Mouse (Mus musculus): Measurements from ENCODE around the gene Syngr4. TPM values are rescaled to one million over a fixed set of nuclear protein-coding genes. Genes with fewer than 3 reads are reported as not detected.

The Syngr4 gene
- total RNA-seq, 4 experiments from 2014 or later: 0.98 TPM; not detected in 3

DNA sequence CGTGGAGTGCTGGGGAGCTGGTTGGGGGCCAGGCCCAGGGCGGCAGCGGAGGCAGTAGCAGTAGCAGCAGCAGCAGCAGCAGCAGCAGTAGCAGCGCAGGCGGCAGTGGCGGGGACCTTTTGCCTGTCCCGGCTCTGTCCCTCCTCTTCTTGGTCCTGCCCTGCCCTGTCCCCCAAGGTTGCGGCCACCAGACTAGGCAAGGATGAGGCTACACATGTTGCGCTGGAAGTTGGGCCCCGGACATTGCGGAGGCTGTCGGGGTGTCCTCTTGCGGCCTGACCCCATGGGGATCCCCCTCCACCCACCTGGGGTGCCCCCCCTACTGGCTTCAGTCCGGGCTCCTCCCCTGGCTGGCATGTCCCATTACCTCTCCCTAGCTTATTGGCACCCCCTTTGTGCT lies 26.7 kb downstream of the Syngr4 start:
- no peak for DNase-seq (ENCODE audit: low spot score in 2 of 2)

GRCm38 (mm10) chr7:45869107-45869670 lies 27.3 kb downstream of the Syngr4 start:
- DNase-seq (ENCODE audit: low spot score in 2 of 2): no peak

GRCm38 (mm10) chr7:45867871-45868270 lies 28.6 kb downstream of the Syngr4 start:
- no peak for DNase-seq (ENCODE audit: low spot score in 2 of 2)

DNA sequence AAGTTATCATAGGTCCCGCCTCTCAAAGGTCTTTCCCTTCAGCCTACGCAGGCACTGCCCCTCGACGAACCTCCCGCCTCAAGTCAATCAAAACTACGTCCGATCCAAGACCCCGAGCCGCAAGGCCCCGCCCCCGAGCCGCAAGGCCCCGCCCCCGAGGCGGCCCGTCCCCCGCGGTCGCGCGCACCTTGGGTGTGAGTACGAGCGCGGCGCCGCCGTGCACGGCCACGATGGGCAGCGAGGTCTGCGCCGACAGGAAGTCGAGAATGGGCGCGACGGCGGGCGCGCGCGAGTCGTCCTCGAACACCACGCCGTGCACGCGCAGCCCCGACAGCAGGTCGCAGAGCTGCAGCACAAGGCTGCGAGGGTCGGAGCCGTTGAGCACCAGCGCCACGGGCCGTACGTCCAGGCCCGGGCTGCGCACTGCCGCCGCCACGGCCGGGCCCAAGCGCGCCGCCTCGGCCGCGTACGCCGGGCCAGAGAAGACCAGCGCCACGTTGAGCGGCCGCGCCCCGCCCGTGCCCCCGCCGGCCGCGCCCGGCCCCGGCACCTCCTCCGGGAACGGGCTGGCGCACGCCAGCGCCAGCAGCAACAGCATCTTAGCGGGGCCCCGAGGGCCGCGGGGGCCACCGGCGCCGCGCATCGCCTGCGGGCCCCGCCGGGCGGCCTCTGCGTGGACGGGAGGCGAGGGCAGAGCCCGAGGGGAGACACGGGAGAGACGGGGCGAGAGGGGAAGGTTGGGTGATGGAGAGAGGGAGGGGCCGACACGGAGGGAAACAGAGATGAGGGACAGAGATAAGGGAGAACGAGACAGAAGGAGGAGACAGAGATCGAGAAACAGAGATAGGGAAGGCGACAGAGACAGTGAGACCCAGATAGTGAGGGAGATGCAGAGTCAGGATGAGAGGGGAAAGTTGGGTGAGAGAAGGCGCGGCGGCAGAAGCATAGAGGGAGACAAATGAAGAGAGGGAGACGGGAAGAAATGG lies 30.3 kb downstream of the Syngr4 start:
- peak; percentile 40 to 80 for DNase-seq (ENCODE audit: low spot score in 2 of 2)

- DNase-seq (ENCODE audit: low spot score in 2 of 2): no peak
Measured at GRCm38 (mm10) chr7:45864435-45864834, 32.1 kb downstream of the Syngr4 start.

DNA sequence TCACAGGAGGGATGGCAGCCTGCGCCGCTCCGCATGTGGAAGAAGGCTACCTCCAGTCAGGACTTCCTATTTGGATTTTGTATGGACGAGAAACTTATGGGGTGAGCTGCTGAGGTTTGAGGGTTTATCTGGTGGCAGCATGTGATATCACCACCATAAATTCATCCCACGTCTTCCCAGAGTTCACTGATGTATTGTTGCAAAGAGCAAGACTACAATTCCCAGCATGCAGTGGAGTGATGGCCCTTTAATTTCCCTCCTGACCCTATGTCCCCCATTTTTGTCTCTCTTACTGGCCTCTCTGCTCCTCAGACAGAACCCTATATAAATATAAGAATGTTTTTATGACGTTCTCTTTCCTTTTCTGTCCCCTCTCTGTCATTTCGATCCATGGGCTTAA lies 33.7 kb downstream of the Syngr4 start:
- DNase-seq (ENCODE audit: low spot score in 2 of 2): no peak

GRCm38 (mm10) chr7:45859008-45859407 lies 37.5 kb downstream of the Syngr4 start:
- no peak for DNase-seq (ENCODE audit: low spot score in 2 of 2)

GRCm38 (mm10) chr7:45856950-45857901 lies 39.3 kb downstream of the Syngr4 start:
- no peak for DNase-seq (ENCODE audit: low spot score in 2 of 2)

- no peak for DNase-seq (ENCODE audit: low spot score in 2 of 2)
Measured at GRCm38 (mm10) chr7:45853089-45853488, 43.4 kb downstream of the Syngr4 start.

DNA sequence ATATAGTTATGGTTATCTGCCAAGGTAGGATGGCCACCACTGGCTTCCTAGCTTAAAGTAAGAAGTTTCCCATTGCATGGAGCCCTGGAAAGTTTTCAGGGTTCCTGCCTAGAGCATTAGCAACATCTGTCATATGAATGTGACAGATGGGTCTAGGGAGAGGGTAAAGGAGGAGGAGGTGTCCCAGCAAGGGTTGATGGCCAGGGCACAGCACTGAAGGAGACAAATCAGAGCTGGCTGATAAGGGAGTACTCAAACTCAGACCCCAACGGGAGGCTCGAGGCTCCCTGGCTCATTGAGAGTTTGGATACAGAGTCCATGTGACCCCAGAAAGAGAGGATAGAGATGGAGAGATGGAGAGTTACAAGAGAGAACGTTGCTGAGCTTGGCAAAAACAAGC lies 45.9 kb downstream of the Syngr4 start:
- no peak for DNase-seq (ENCODE audit: low spot score in 2 of 2)

- DNase-seq (ENCODE audit: low spot score in 2 of 2): no peak
Measured at GRCm38 (mm10) chr7:45848447-45849027, 48.0 kb downstream of the Syngr4 start.

GRCm38 (mm10) chr7:45842950-45843744 lies 53.4 kb downstream of the Syngr4 start:
- no peak for DNase-seq (ENCODE audit: low spot score in 2 of 2)

Other genes starting within 250 kb of the Syngr4 start
- under 1 TPM in 1 of 4 experiments, not detected in 3; 0.59 TPM for gene Fut2, start 230.3 kb downstream of the Syngr4 start, total RNA-seq (2022)
- gene Ntn5, start 212.7 kb downstream of the Syngr4 start, total RNA-seq (2022): 1 to 10 TPM; 7.6 to 8.7 (median 8.2) TPM
- 1 to 10 TPM in 1 of 4 experiments, under 1 TPM in 3; 0.63 to 1.1 (median 0.87) TPM for gene Sec1, start 202.3 kb downstream of the Syngr4 start, total RNA-seq (2022)
- gene Car11, start 196.9 kb downstream of the Syngr4 start, total RNA-seq (2022): 100 to 1,000 TPM; 230 to 247 (median 241) TPM
- gene Dbp, start 191.6 kb downstream of the Syngr4 start, total RNA-seq (2022): 100 to 1,000 TPM; 164 to 236 (median 186) TPM
- gene Rpl18, start 181.3 kb downstream of the Syngr4 start, total RNA-seq (2022): 100 to 1,000 TPM; 340 to 384 (median 357) TPM
- gene Sphk2, start 178.7 kb downstream of the Syngr4 start, total RNA-seq (2022): 10 to 100 TPM; 24.9 to 27.4 (median 25.3) TPM
- gene Fam83e, start 175.5 kb downstream of the Syngr4 start, total RNA-seq (2022): under 1 TPM in 1 of 4 experiments, not detected in 3; 0.14 TPM
- not detected for gene Spaca4, start 170.9 kb downstream of the Syngr4 start, total RNA-seq (2022)
- gene Lmtk3, start 113.0 kb downstream of the Syngr4 start, total RNA-seq (2022): 100 to 1,000 TPM; 219 to 241 (median 237) TPM
- gene Sult2b1, start 112.0 kb downstream of the Syngr4 start, total RNA-seq (2022): 10 to 100 TPM; 12.9 to 15.9 (median 14.9) TPM
- gene Cyth2, start 82.1 kb downstream of the Syngr4 start, total RNA-seq (2022): 100 to 1,000 TPM; 184 to 196 (median 188) TPM
- 1 to 10 TPM; 1.9 to 2.5 (median 2.3) TPM for gene Kcnj14, start 71.9 kb downstream of the Syngr4 start, total RNA-seq (2022)
- 10 to 100 TPM; 20.5 to 22.8 (median 21.6) TPM for gene Grwd1, start 65.8 kb downstream of the Syngr4 start, total RNA-seq (2022)
- gene Kdelr1, start 23.9 kb downstream of the Syngr4 start, total RNA-seq (2022): 10 to 100 TPM; 67.2 to 79.8 (median 74.9) TPM
- gene Grin2d, start 18.3 kb downstream of the Syngr4 start, total RNA-seq (2022): 10 to 100 TPM; 11.1 to 12.9 (median 11.8) TPM
- 10 to 100 TPM; 18.7 to 24.9 (median 22.7) TPM for gene Tmem143, start 227 bp upstream of the Syngr4 start, total RNA-seq (2022)
- gene Emp3, start 24.7 kb upstream of the Syngr4 start, total RNA-seq (2022): 1 to 10 TPM; 4.3 to 7.4 (median 6.3) TPM
- 1 to 10 TPM; 2.1 to 3.7 (median 2.9) TPM for gene Ccdc114, start 27.4 kb upstream of the Syngr4 start, total RNA-seq (2022)
- 1 to 10 TPM; 1.9 to 2.5 (median 2.3) TPM for gene Abcc6, start 133.6 kb upstream of the Syngr4 start, total RNA-seq (2022)
- 100 to 1,000 TPM; 100 to 108 (median 103) TPM for gene Nomo1, start 137.0 kb upstream of the Syngr4 start, total RNA-seq (2022)
- gene Kcnj11, start 204.1 kb upstream of the Syngr4 start, total RNA-seq (2022): 10 to 100 TPM; 38.1 to 45.7 (median 42.5) TPM